Mouse (Mus musculus) spleen, adult 18-20 months (tissue): ENCODE results near the gene Rcbtb2.
"Not testable (repeated sequence)": the region's sequence is repeated elsewhere in the genome, so short reads cannot be mapped to it uniquely, and the experiment has no call there.

Experiments used
- DNase-seq, 2 experiments: peaks; one replicate each; pipeline ENCODE4 v3.0.0; 2022; ENCODE audit warnings: mixed read lengths in 2 of 2

Rcbtb2 gene

DNA sequence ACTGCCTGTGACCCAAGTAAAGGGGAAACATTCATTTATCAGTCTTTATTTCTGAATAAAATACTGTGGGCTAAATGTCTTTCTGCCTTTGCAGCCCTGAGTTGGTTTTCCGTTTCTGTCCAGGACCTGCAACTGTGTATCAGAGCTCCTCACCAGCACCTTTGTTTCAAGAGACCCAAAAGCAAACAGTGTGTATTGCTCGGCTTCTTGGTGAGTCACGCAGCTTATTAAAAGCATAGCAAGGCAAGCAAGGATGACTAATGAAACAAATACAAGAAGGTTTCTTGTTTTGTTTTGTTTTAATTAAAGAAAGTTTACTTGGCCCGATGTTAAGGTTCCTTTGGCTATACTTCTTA is at the start of gene Rcbtb2:
TSS of gene Rcbtb2 (plus strand) at position 115 of the 356 bp plus-strand sequence.
- no peak for DNase-seq

DNA sequence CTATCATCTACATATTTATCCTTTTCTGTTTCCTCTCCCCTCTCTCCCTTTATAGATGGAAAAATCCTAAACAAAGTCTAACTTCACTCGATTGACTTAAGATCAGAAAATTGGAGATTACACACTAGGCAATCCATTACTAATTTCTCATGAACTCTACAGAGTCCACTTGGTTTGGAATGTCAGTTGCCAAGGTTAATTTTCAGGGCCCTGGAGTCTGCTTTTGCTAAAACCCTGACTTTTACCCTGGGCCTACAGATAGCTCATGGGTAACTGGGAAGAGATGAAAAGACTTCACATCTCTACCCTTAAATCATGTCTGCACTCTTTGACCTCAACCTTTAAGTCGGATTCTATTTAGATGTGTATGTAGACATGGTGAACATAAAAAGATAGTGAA is 39.3 kb upstream of the Rcbtb2 start:
- no peak for DNase-seq

DNA sequence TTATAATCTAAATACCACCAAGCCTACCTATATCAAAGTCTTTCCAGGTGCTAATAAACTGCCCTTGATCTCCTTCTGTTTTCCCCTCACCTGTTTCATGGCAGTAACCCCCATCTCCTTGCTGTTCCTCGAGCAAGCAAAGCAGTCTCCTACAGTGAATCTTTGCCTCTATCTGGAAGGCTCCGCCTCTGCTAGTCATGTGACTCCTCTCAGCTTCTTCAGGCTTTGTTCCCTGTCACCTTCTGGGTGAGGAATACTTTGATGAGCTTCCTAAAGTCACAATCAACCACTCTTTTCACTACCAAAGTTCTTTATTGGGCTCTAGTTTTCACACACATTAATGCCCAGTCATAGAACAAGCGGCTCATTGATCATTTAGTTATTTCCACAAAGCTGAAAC is 36.4 kb upstream of the Rcbtb2 start:
- DNase-seq: no peak

DNA sequence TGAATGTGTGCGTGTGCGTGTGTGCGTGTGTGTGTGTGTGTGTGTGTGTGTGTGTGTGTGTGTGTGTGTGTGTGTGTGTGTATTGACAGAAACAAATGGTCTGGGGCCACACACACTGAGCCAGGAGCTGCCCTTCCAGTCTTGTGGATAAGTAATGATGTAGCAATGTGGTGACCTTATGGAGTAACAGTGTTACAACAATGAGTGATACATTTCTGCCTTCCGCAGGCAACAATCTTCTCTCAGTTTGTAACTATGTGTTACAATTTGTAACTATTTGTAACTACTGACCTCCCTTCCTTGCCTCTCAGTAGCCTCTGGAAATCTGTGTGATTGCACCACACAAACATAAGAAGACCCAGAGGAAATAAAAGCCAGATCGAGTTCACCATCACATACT is 35.6 kb upstream of the Rcbtb2 start:
- no peak for DNase-seq

DNA sequence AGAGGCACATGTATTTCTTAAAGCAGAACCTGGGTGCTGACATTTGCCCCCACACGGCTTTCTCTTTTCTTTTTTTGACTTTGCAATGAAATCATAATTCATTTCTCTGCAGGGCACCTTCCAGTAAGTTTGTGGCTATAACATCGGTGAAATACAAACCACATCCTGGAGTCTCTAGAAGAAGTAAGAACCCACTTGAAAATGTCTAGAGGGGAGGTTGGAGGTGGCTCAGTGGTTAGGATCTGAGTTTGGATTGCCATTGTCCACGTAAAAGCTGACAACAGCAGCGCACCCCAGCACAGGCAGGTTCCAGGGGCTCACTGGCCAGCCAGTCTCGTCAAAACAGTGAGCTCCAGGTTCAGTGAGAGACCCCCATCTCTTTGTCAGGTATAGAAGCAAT is 35.1 kb upstream of the Rcbtb2 start:
- DNase-seq: no peak

DNA sequence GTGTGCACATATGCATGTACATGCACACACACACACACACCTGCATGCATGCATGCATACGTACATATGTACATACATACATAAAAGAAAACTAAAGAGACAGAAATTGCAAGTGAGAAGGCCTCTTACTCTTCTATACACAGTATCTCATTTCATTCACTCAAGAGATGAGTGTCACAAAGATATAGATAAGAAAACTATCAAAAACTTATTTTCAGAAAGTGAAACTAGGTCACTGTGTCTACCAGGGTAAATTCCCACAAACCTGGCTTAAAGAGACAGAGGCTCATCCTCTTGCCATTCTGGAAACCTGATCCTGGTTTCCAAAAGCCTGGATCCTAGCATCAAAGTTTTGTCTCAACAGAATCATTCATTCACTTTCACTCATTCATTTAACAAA is 34.6 kb upstream of the Rcbtb2 start:
- no peak for DNase-seq

DNA sequence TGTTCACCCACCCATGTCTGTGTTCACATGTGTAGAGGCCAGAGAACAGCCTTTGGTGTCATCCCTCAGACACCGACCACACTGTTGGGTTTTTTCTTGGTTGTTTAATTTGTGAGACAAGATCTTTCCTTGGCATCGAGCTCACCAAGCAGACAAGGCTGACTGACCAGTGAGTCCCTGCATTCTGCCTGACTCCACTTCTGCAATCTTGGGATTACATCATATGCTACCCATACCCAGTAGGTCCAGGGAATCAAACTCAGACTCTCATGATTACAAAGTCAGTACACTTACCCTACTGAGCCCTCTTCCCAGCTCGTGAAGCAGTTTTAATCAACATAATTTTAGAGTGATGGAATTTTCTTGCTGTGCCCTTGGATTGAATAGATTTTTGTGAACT is 30.0 kb upstream of the Rcbtb2 start:
- no peak for DNase-seq

DNA sequence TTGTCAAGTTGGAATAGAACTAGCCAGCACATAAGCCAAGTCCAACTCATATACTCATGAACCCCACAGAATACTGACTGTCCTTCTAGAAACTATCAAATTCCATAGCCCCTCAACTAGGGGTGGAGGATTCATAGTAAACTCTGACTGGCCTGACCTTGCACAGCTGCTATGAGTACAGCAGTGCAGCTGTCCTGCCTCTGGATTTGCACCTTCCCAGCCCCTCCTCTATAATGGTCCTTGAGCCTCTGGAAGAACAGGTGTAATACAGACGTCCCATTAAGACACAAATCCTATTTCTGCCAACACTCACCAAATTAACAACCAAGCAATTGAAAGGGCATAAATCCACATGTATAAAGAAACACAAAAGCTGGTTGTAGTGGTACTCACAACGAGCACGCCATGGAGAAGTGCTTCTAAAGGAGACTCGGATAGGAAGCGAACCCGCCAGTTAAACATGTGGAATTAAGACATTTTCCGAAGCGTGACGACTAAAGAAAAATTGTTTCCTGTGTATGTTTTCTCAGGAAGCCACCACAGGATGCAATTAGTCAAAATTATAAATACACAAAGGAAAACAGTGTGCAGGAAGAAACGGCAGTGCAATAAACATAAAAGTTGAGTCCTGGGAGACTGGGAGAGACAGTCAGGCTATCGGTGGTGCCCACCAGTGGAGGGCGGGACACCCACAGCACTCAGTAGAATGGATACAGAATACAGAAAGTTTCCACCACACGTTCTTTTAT is 27.9 kb upstream of the Rcbtb2 start:
- no peak for DNase-seq

DNA sequence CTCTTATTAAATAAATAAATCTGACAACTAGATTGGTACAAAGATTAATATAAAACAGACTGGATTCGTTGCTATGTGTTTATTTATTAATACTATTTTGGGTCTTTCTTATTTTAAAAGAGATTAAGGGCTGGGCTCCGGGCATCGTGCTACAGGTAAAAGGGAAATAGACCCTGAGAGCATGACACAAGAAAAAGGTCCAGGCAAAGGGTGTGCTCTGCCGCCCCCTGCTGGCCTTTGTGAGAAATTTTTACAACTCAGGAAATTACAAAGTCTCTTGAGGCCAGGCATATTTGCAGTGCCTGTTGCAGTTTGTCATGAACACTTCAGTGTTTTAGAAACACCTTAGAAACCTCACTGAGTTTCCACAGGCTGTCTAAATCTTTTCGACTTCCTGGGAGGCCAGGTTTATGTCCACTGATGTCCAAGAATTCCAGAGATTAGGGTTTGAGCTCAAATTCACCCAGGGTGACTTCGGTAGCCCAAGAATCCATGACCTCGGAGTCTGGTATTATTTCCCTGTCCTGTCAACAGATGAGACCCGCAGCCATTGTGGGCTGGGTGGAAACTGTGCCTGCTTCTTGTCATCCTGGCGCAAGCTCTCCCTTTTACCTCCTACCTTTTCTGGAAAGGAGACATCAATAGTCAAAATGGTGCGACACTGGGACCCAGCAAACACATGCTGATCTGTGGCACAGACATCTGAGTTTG is 24.0 kb upstream of the Rcbtb2 start:
- peak in 1 of 2 experiments; percentile 61 for DNase-seq

DNA sequence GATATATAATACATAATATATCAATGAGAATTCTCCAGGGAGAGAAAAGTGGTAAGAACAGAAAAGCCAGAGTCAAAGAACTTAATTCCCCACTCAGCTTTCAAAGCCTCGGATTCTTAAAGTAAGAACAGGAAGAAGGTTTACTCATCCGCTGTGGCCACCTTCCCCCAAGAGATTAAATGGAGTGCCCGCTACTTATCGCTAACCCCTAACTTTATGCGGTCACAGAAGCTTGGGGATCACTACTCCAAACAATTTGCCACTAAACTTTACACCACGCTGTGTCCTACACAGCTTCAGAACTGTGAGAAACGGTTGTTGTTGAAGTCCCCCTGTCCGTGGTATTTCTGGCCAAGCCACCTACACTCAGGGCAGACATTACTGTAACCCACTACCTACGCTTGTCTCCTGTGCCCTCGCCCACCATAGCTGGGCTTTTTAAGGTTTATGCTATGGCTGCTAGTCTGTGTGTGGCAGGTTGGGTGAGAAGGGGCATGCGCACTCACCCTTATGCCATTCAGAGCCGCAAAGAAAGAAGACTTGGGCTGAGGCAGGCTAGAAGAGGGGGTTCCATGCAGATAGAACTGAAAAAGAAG is 20.5 kb upstream of the Rcbtb2 start:
- no peak for DNase-seq

DNA sequence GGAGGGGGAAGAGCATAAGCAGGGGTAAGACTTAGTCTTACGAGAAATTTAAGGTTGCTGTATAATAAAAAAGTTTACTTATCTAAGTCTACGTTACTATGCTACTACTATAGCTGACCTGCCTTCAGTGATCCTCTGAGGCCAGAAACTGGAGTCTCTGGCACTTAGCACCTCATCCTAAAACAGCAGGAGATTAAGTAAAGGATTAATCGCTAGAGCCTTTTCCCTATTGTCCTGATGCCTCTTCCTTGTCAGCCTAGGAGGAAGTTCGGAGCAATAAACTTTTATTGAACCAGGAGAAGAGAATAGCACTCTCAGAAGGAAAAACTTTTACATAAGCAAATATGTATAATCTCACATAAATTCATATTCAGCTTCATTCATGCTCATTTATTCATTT is 19.9 kb upstream of the Rcbtb2 start:
- not testable (repeated sequence) for DNase-seq

DNA sequence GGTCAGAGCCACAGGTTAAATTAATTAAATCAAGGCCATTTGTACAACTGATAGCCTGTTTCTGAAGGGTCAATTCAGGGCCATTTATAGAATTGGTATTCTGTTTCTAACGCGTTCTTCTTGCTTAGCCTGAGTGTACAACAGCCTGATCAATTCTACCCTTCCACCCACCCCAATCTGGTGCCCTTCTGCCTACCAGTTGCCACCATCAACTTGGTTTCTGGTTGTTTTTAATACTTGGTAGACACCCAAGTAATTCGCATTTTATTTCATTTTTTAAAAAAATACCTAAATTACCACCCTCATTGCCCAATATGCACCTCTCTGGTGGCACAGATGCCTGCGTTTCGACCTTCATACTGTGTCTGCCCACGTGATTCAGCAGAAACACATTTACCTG is 17.9 kb upstream of the Rcbtb2 start:
- DNase-seq: no peak

DNA sequence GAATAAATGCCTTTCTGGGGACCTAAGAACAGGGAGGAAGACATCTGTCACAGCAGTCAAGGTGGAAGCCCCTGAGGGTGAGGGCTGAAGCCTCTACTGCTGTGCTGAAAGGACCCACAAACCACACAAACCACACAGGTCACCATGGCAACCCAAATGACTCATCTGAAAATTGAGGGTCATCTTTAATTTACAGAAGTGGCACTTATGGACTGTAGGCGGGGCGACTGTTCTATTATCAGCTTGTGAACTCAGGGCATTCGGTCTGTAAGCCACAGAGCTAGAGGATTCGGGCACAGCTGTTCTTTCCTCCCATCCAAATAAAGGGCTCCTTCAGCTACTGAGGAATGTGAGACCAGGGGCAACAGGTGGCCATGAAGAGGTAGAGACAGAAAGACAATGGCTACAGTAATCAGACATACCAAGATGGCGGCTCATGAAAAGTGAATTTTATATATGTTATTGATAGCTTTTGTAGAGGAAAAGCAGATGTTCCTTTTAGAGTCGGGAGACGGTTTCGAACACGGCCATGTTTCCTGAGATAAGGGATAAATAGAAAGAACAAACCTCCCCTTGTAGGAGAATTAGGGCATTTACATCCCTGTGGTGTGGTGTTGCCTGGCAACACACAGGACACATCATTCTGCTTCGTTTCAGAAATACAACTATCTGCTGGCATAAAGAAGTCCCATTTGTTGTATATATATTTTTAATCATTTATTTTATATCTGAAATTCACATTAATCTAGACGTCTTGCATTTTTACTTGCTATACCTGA is 17.2 kb upstream of the Rcbtb2 start:
- no peak for DNase-seq

DNA sequence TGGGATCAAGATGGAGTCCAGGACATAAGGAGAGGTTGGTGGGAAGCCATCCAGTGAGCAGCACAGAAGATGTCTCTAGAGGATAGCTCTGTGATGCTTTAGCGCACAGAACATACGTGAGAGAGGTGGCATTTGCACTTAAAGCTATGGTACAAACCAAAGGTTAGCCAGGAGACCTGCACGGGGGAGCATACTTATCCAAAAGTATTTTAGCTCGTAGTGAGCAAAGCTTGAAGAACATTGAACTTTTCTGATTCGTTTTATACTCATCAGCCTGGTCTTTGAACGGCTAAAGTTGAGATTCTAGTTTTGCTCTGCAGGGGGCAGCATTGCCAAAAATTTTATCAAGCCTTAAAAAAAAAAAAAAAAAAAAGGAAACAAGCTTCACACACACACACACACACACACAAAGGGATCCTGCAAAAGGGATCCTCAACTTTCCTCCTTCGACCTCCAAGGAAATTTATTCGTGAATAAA is 16.6 kb upstream of the Rcbtb2 start:
- peak in 1 of 2 experiments; percentile 62 for DNase-seq

DNA sequence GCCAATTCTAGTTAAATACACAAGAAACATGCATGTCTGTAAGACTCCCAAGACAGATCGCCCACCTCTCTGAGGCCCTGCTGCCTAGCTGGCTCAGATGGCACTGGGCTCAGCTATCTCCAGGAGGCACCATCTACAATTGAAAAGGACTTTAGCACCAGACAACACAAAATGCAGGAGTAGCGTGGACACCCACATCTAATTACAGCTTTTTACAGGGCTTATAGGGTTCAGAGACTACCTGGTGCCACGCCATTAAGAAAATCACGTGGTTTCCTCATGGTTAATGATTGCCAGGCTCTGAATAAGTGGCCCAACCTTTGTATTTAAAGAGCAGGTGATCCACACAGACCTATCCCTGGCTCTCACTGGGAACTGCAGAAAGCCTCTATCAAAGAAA is 15.9 kb upstream of the Rcbtb2 start:
- DNase-seq: no peak

DNA sequence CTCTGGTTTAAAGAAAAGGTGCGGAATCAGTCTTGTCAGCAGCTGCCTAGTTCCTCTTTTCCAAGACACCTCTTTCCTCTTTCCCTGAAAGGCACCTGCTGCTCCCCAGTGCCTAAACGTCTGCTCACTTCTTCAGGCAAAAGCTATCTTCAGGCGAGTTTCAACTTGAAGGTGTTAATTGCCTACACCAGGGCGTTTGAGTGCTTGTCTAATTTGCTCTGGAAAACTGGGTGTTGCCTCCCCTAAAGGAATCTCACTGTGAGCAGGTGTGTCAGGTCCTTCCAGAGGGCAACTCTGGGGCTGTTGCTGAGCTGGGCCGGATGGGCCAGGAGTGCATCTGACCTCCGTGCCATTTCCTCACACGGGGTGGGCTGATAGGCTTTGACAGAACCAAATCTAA is 15.5 kb upstream of the Rcbtb2 start:
- DNase-seq: no peak

DNA sequence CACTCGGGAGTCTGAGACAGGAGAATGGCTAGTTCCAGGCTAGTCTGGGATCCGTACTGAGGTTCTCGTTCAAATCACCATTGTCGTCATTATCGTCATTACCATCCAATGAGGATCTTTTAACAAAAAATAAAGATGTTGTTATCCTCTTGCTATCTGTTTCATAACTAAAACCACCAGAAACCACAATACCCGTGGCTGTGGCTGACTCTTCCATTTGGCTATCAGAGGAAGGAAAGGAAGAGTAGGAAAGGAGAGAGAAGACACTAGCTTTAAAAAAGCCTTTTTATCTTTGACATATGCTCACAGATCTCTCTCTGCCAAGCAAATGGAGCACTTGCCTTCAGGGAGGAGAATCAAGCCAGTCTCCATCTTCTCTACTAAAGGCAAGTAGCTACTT is 14.9 kb upstream of the Rcbtb2 start:
- no peak for DNase-seq

DNA sequence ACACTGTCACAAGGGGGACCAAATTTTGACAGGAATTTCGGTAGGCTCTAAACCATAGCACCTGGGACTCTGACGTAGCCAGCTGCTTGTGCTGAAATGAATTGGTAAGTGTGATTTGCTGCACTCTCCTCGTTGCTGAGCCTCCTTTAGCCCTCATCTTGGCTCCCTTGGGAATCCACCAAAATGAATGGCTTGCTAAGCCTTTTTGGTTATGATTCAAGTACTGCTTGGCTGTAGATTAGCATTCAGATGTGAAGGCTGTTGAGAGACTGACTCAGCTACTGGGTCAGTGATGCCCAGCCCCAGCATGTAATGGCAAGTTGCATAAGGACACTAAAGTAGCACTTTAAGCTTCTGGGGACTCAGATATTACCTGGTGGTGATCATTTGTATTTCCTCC is 12.2 kb upstream of the Rcbtb2 start:
- DNase-seq: no peak

DNA sequence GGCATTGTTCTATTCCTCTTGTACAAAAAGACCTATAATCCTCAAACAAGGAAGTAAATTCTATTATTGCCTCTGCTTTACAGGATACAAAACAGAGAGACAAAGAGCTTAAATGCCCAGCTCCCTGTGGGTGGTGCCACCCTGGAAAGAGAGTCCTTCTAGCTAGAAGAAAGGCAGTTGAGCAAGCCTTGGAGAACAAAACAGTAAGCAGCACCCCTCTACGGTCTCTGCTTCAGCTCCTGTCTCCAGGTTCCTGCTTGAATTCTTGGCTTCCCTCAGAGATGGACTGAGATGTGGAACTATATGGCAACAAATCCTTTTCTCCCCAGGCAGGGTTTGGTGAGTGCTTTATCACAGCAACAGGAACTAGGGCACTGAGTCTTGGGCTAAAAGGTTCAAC is 11.7 kb upstream of the Rcbtb2 start:
- no peak for DNase-seq

DNA sequence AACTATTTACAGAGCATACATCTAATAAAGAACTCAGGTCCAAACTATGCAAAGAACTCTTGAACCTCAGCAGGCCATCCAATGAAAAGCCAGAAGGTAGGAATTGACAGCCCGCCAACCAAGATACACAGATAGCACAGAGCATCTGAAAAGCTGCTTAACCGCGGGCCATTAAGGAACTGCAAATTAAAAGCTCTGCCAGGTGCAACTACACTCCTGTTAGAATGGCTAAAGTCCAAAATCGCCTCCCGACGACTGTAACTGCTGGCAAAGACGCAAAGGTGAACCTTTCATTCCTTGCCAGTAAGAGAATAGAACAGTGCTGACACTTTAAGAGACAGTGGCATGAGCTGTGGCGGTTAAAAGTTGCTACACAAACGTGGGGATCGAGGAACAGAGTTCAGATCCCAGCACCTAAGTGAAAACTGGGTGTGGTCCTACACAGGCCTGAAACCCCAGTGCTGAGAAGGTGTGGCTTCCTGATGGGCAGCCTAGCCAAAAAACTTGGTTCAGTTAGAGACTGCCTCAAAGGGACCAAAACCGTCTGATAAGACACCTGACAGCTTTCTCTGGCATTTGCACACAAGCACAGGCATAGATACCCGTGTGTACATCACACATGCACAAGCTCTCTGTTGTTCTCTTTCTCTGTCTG is 10.5 kb upstream of the Rcbtb2 start:
- DNase-seq: no peak

DNA sequence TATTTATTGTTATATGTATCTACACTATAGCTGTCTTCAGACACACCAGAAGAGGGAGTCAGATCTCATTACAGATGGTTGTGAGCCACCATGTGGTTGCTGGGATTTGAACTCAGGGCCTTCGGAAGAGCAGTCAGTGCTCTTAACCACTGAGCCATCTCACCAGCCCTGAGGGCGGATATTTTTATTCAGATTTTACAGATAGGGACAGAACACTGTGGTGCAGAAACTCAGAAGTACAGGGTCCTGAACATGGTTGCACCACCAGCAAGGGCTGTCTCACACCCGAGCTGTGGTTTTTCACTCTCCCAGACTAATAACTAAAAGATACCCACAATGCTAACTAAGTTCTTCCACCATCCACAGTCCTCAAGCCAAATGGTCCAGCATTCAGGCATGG is 7.9 kb upstream of the Rcbtb2 start:
- DNase-seq: not testable (repeated sequence)

DNA sequence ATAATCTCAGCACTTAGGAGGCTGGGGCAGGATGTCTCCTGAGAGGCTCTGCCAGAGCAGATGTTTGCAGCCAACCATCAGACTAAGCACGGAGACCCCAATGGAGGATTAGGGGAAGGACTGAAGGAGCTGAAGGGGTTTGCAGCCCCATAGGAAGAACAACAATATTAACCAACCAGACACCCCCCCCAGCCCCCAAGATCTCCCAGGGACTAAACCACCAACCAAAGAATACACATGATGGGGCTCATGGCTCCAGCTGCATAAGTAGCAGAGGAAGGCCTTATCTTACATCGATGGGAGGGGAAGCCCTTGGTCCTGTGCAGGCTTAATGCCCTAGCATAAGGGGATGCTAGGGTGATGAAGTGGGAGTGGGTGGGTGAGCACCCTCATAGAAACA is 6.5 kb upstream of the Rcbtb2 start:
- no peak for DNase-seq

DNA sequence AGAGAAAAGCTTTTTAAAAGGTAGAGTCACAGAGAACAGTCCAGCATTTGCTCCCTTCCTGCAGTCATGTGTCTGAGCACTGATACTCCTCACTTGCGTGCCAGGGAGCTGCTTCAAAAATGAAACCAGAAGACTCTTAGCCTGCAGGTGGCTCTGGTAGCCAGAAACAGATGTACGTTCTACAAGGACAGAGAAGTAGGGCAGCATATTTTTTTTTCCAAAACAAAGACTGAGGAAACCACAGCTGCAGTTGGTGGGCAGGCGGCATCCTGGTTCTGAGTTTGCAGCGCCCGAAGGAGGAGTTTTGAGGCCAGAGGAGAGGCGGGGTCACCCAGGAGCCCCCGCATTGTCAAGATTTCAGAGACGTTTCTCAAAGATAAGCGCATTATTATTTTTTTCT is 5.9 kb upstream of the Rcbtb2 start:
- DNase-seq: peak; percentile 53 to 68
